Mouse (Mus musculus) hindbrain, embryonic 10.5 days (tissue): ENCODE measurements around the gene Apobr. TPM values are rescaled to one million over a fixed set of nuclear protein-coding genes. Genes with fewer than 3 reads are reported as not detected.

Experiments
- DNase-seq: peaks from one replicate; pipeline ENCODE4 v3.0.0-alpha.2; 2017; ENCODE audit warnings: low spot score
- H3K27ac ChIP-seq: fragments of 300-500 bp; sonication (generic); 2 replicates; pipeline ENCODE4 v1.5.1; 2016; ENCODE audit warnings: mild to moderate bottlenecking, moderate library complexity
- H3K27me3 ChIP-seq: fragments of 300-500 bp; sonication (generic); 2 replicates; pipeline ENCODE4 v1.6.1; 2016; ENCODE audit warnings: mild to moderate bottlenecking; ENCODE audit not compliant: poor library complexity, insufficient read depth, severe bottlenecking
- H3K36me3 ChIP-seq: fragments of 300-500 bp; sonication (generic); 2 replicates; pipeline ENCODE4 v1.6.1; 2016; ENCODE audit warnings: mild to moderate bottlenecking, moderate library complexity
- H3K4me1 ChIP-seq: fragments of 300-500 bp; sonication (generic); replicated peaks from 2 replicates; pipeline ENCODE4 v1.6.1; 2016; ENCODE audit warnings: mild to moderate bottlenecking
- H3K4me3 ChIP-seq: fragments of 300-500 bp; sonication (generic); 2 replicates; pipeline ENCODE4 v1.5.1; 2016; ENCODE audit warnings: mild to moderate bottlenecking, moderate library complexity
- H3K9me3 ChIP-seq: fragments of 300-500 bp; sonication (generic); 2 replicates; pipeline ENCODE4 v1.6.1; 2016; ENCODE audit warnings: mild to moderate bottlenecking, moderate library complexity
- WGBS: fragments of 180-500 bp; shearing (Covaris S2); methylation state at CpG from one replicate; pipeline ENCODE4 v1.1.7; 2016; 5-methylcytosine and 5-hydroxymethylcytosine counted together
- polyA plus RNA-seq: library from polyadenylated mRNA; unstranded; fragments of >200 nt; fragmentation: Nextera tagmentation; extraction: Ambion mirVana; gene quantifications from 2 replicates; pipeline ENCODE4 v1.2.1, GENCODE M21; 2016

Apobr gene
- polyA plus RNA-seq, 1 experiment from 2014 or later = 0.47 TPM

GRCm38 (mm10) chr7:126582759-126583158, 2.0 kb upstream of the Apobr start:
- peak overlapping the region; percentile 73 for H3K4me3 ChIP-seq
- peak; percentile 54 for DNase-seq
- 2% methylated on average over 20 of the region's 20 CpGs for WGBS
- H3K9me3 ChIP-seq = no peaks in the 10 kb centered on the region
- H3K27ac ChIP-seq = peak overlapping the region; percentile 93
- H3K4me1 ChIP-seq = peaks cover 31% of the 10 kb centered on the region
- H3K36me3 ChIP-seq = peaks cover 26% of the 10 kb centered on the region
- H3K27me3 ChIP-seq = peaks cover 35% of the 10 kb centered on the region

GRCm38 (mm10) chr7:126583251-126583709, 1.5 kb upstream of the Apobr start:
- peak; percentile 85 for DNase-seq
- H3K4me1 ChIP-seq = peaks cover 36% of the 10 kb centered on the region
- H3K27me3 ChIP-seq = peaks cover 38% of the 10 kb centered on the region
- H3K36me3 ChIP-seq = peaks cover 23% of the 10 kb centered on the region
- under 1% methylated on average over 22 of the region's 22 CpGs for WGBS
- H3K27ac ChIP-seq = peak overlapping the region; percentile 93
- no peaks in the 10 kb centered on the region for H3K9me3 ChIP-seq
- peak overlapping the region; percentile 73 for H3K4me3 ChIP-seq

DNA sequence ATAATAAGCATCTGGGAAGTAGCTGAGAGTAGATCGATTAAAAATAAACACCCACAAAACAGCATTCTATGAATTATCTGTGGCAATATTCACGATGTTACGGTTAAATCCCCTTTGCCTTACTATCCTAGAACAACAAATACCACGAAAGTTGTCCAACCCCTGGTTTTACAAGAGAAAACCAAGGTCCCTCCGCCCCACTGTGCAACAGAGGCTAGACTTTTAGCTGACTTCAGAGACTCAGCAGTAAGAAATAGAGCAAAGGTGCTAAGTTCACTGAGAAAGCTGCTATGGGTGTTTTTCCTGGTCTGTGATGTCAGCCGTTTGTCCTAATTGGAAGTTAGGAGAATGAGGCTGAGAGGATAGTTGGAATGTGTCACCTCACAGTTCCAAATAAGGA, 981 bp upstream of the Apobr start:
- peak overlapping the region; percentile 73 for H3K4me3 ChIP-seq
- DNase-seq = no peak
- 60% methylated on average over 6 of the region's 6 CpGs for WGBS
- no peaks in the 10 kb centered on the region for H3K9me3 ChIP-seq
- peak overlapping the region; percentile 93 for H3K27ac ChIP-seq
- H3K4me1 ChIP-seq = peaks cover 37% of the 10 kb centered on the region
- H3K27me3 ChIP-seq = peaks cover 42% of the 10 kb centered on the region
- H3K36me3 ChIP-seq = peaks cover 21% of the 10 kb centered on the region

DNA sequence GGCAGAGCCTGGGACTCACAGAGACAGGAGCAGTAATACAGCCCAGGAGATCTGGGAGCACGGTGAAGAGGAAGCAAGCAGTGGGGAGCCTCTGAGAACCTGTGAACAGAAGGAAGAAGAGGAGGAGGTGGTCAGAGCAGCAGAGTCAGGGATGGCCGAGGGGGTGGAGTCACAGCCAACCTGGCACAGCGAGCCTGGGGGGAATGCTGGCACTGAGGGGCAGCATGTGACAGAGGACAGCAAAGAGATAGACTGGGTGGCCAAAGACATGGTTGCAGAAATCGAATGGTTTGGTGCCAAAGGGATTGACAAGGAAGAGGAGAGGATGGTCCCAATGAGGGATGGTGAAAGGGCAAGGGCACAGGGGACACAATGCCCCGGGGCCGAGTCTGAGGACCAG, 975 bp downstream of the Apobr start, which contains the start of gene Cln3:
TSS of gene Cln3 (minus strand) at position 101 of the 400 bp plus-strand sequence.
- WGBS = 74% methylated on average over 6 of the region's 6 CpGs
- H3K9me3 ChIP-seq = no peaks in the 10 kb centered on the region
- peaks cover 42% of the 10 kb centered on the region for H3K27me3 ChIP-seq
- peaks cover 37% of the 10 kb centered on the region for H3K4me1 ChIP-seq
- no peak for DNase-seq
- H3K4me3 ChIP-seq = no peak within 1 kb of the TSS
- peaks cover 8% of the 10 kb centered on the region for H3K36me3 ChIP-seq
- H3K27ac ChIP-seq = no peak within 1 kb of the TSS

DNA sequence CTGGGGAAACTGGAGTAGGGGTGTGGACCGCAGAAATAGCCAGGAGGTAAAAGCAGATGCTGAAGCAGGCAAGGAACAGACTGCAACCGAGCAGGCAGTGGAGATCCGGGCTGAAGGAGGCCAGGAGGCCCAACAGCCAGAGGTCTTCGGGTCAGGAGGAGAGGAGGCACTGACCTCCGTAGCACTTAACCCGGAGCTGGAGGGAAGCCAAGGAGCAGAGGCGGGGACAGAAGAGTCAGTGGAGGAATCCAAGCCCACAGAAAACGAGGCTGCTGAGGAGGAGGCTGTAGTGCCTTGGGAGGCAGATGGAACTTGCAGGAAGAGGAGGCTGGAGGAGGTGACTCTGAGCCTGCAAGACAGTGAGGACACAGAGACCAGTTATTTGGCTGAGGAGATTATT, 2.1 kb downstream of the Apobr start:
- peaks cover 35% of the 10 kb centered on the region for H3K4me1 ChIP-seq
- no peaks in the 10 kb centered on the region for H3K9me3 ChIP-seq
- no peaks in the 10 kb centered on the region for H3K36me3 ChIP-seq
- H3K4me3 ChIP-seq = no peak overlapping the region
- no peak for DNase-seq
- peak overlapping the region; percentile 35; the same call in 1 of the 2 replicates for H3K27ac ChIP-seq
- WGBS = 68% methylated on average over 8 of the region's 8 CpGs
- H3K27me3 ChIP-seq = peaks cover 42% of the 10 kb centered on the region

GRCm38 (mm10) chr7:126587779-126588178, 3.0 kb downstream of the Apobr start:
- peak; percentile 78 for DNase-seq
- Histone ChIP-seq H3K9me3 (no peaks in the 10 kb centered on the region), H3K27ac (peak overlapping the region; percentile 77), H3K4me3 (peak overlapping the region; percentile 35), H3K36me3 (no peaks in the 10 kb centered on the region), H3K27me3 (peaks cover 44% of the 10 kb centered on the region), H3K4me1 (peaks cover 26% of the 10 kb centered on the region)
- 3% methylated on average over 16 of the region's 16 CpGs for WGBS

DNA sequence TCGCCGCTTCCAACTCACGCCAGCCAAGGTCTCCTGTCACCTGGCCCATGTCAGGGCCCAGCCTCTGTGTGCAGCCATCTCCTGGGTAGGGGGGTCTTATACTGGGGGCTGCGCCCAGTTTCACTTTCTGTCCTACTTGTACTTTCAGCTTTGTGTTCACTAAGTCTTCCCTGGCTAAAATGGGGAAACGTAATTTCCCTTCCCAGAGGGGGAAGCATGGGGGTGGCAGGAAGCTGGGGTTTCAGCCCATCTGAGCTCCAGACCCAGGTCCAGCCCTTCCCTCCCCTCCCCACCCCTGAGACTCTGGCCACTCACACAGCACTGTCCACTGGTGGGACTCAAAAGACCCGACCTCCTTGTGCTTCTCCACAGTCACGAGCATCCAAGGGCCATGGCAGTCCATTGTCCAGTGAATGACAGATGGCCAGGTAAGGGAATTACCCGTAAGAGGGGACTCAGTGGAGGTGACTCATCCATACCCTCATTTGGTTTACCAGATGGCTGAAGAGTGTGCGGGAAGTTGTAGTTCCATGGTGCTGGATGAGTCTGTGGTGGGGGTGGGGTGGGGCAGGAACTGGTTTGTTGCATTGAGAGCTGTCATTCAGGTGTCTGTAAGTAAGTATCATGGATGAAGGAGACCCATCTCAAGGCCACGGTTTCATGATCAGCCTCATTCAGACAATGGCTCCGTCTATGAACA, 10.3 kb downstream of the Apobr start, which contains the start of gene Il27:
TSS of gene Il27 (minus strand) at position 80 of the 700 bp plus-strand sequence.
- H3K36me3 ChIP-seq = no peaks in the 10 kb centered on the region
- H3K27me3 ChIP-seq = peaks cover 3% of the 10 kb centered on the region; the same call in 1 of the 2 replicates
- H3K4me3 ChIP-seq = no peak within 1 kb of the TSS
- H3K27ac ChIP-seq = no peak within 1 kb of the TSS
- 79% methylated on average over 11 of the region's 11 CpGs for WGBS
- DNase-seq = no peak
- no peaks in the 10 kb centered on the region for H3K4me1 ChIP-seq
- no peaks in the 10 kb centered on the region for H3K9me3 ChIP-seq

GRCm38 (mm10) chr7:126595890-126596289, 11.1 kb downstream of the Apobr start:
- Histone ChIP-seq H3K4me1 (no peaks in the 10 kb centered on the region), H3K27ac (no peak overlapping the region), H3K27me3 (peaks cover 3% of the 10 kb centered on the region; the same call in 1 of the 2 replicates), H3K4me3 (no peak overlapping the region), H3K36me3 (no peaks in the 10 kb centered on the region), H3K9me3 (no peaks in the 10 kb centered on the region)
- 85% methylated on average over 5 of the region's 5 CpGs for WGBS
- DNase-seq = no peak

DNA sequence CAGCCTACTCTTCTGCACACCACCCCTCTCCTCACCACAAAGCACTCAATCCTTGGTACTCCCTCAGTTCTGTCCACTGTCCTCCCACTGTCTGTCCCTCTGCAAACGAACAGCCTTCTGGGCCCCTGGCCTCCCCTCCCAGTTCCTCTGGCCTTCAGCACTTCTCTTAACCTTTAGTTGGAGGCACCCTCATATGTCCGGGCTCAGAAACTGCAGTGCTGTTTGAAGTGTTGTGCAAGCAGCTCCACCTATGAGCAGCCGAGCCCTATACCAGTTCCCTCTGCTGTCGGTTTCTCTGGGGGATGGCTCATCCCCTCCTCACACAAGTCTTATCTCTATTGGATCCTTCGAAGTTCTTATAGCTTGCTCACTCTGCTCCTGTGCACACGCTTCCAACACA, 11.7 kb downstream of the Apobr start:
- Histone ChIP-seq H3K27ac (no peak overlapping the region), H3K9me3 (no peaks in the 10 kb centered on the region), H3K4me1 (peaks cover 5% of the 10 kb centered on the region; the same call in 1 of the 2 replicates), H3K4me3 (no peak overlapping the region), H3K36me3 (no peaks in the 10 kb centered on the region), H3K27me3 (peaks cover 3% of the 10 kb centered on the region; the same call in 1 of the 2 replicates)
- WGBS = 69% methylated on average over 6 of the region's 6 CpGs
- DNase-seq = no peak

GRCm38 (mm10) chr7:126598919-126599318, 14.2 kb downstream of the Apobr start:
- Histone ChIP-seq H3K27ac (no peak overlapping the region), H3K4me3 (no peak overlapping the region), H3K9me3 (no peaks in the 10 kb centered on the region), H3K27me3 (no peaks in the 10 kb centered on the region), H3K4me1 (peaks cover 9% of the 10 kb centered on the region), H3K36me3 (no peaks in the 10 kb centered on the region)
- 83% methylated on average over 6 of the region's 6 CpGs for WGBS
- DNase-seq = no peak

DNA sequence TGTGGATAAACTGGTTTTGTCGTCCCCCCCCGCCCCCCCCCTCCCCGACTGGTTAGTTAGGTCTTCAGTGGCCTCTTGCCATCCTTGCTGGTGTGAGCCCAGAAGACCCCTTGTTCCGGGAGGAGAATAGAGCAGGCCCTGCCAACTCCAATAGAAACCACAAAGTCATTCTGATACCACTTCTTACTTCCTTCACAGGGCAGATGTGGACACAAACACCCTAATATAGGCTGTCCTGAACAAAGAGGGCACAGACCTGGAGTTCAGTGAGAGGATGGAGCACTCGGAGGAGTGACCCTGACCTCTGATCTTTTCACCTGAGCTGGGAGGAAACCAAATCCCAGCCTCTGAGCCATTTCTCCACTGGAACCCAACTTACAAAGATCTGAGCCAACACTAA, 17.2 kb downstream of the Apobr start:
- peaks cover 9% of the 10 kb centered on the region for H3K4me1 ChIP-seq
- H3K27ac ChIP-seq = no peak overlapping the region
- 31% methylated on average over 5 of the region's 5 CpGs for WGBS
- H3K36me3 ChIP-seq = no peaks in the 10 kb centered on the region
- DNase-seq = no peak
- H3K9me3 ChIP-seq = no peaks in the 10 kb centered on the region
- H3K27me3 ChIP-seq = no peaks in the 10 kb centered on the region
- H3K4me3 ChIP-seq = no peak overlapping the region

DNA sequence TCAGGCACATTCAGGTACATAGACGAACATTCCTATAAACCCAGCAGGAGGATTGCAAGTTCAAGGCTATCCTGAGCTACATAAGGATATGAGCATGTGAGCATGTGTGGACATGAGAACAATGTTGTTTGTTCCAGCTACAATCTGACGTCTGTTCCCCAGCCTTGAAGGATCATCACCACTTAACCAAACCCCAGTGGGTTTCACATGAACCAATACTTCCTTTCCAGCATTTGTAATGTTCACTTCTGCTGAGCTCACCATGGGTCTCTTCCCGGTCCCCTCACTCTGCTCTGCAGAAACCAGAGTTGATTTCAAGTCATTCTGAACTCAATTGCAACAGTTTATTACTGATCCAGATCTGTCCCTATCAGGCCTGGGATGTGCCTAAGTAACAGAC, 17.9 kb downstream of the Apobr start:
- H3K4me3 ChIP-seq = no peak overlapping the region
- DNase-seq = no peak
- no peaks in the 10 kb centered on the region for H3K36me3 ChIP-seq
- peaks cover 9% of the 10 kb centered on the region for H3K4me1 ChIP-seq
- H3K27ac ChIP-seq = no peak overlapping the region
- H3K27me3 ChIP-seq = no peaks in the 10 kb centered on the region
- WGBS = 87% methylated on average over 3 of the region's 3 CpGs
- no peaks in the 10 kb centered on the region for H3K9me3 ChIP-seq

DNA sequence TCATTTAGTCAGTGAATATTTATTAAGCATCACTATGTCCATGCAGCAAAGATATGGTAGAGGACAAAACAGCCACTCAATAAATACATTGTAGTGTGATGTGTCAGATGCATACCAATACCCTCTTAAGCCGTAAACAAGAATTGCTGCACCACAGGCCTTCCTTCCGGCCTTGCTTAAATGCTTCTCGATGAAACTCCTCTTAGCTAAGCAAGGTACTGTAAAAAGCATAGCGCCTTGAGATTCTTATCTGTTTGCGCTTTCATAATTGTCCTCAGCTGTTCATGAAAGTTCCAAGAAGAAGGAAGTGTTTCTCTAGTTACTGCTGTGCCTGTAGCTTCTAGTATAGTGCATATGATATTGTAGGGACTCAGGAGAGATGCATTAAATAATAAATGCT, 21.9 kb downstream of the Apobr start:
- no peak overlapping the region for H3K27ac ChIP-seq
- H3K9me3 ChIP-seq = no peaks in the 10 kb centered on the region
- H3K4me1 ChIP-seq = peaks cover 2% of the 10 kb centered on the region
- WGBS = 92% methylated on average over 5 of the region's 5 CpGs
- H3K4me3 ChIP-seq = no peak overlapping the region
- H3K27me3 ChIP-seq = no peaks in the 10 kb centered on the region
- no peak for DNase-seq
- H3K36me3 ChIP-seq = no peaks in the 10 kb centered on the region
